Mouse (Mus musculus) kidney, adult 8-10 months (tissue): ENCODE measurements around the gene Trim11.

Experiments
- DNase-seq, 2 experiments: peaks; one replicate each; pipeline ENCODE4 v3.0.0; 2022

Gene Trim11

GRCm38 (mm10) chr11:58981541-58982447, 3.9 kb downstream of the Trim11 start:
- peak in 1 of 2 experiments; percentile 35 for DNase-seq

GRCm38 (mm10) chr11:58982471-58983097, 4.7 kb downstream of the Trim11 start:
- no peak for DNase-seq

DNA sequence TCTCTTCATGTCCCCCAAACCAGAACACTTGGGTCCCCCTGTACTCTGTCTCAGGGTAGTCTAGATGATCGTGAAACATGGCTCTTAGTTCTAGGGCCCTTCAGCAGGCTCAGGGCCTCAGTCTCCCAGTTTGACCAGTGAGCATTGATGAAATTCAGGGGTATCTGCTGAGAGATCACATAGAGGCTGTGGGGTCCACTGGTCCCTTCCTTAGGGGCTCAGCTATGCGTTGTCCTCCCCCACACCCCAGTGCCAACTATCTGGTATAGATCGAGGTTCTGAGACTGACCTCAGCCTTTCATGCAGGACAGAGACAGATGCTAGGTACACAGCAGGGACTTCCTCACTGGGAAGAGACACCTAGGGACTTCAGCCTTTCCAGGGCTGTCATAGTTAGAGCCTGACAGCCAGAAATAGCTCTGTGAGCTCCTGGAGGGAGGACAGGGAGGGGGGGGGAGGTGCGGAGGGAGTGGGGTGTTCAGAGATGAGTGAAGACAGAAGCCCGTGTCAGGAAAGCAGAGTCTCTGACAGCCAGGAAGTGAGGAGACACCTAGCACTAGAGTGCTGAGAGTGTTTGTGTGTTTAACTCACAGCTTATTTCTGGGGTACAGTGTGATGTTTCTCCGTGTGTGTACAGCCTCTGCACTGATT, 5.9 kb downstream of the Trim11 start:
- DNase-seq, result no peak

GRCm38 (mm10) chr11:58984657-58985056, 6.8 kb downstream of the Trim11 start:
- no peak for DNase-seq

DNA sequence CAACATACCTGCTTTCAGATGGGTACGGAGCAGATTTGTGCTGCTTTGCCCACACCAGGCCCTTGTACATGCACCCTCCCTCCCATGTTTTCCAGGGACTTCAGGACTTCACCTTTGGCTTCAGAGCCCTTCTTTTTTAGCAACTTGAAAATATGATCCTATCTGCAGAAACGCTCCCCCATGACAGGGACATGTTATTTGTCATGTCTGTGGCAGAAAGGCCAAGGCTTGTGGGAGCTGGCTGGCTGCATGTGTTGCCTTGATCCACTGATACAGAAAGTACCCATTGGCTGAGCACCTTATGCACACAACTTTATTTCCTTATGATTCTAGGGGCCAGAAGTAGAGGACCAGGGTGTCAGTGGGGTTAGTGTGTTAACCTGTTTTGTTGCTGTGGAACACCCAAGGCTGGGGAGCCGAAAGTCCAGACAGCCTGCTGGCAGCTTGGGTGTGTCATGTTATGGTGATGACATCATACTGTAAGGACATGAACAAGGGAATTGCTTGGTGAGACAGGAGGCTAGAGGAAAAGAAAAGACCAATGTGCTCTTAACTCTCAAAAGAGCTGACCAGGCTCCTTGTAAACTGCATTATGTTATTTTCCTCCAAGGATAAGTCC, 7.5 kb downstream of the Trim11 start:
- no peak for DNase-seq

DNA sequence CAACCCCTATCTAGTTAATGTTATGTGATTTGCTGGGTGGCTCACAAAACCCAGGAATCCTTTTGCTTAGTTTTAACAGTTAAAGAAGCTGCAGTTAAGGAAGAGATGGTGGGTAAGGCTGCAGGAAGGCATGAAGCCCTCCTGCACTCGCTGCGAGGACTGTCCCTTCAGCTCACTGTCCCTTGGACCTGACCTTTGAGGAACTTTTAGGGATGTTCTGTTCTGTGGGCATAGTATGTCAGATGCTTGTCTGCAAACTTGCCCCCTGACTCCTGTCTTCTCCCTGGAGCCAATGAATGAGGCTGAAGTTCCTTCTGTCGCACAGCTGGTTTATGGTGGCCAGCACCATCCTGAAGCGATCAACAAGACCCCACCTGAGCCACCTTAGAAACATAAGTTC, 11.3 kb downstream of the Trim11 start:
- no peak for DNase-seq

DNA sequence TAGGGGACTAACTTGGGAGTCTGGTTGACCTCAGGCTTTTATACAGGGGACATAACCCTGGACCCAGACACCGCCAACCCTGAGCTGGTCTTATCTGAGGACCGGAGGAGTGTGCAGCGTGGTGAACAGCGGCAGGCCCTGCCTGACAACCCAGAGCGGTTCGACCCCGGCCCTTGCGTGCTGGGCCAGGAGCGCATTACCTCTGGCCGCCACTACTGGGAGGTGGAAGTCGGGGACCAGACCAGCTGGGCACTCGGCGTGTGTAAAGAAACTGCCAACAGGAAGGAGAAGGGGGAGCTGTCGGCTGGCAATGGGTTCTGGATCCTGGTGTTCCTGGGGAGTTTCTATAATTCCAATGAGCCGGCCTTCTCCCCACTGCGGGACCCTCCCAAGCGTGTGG, 12.2 kb downstream of the Trim11 start:
- DNase-seq, result no peak

DNA sequence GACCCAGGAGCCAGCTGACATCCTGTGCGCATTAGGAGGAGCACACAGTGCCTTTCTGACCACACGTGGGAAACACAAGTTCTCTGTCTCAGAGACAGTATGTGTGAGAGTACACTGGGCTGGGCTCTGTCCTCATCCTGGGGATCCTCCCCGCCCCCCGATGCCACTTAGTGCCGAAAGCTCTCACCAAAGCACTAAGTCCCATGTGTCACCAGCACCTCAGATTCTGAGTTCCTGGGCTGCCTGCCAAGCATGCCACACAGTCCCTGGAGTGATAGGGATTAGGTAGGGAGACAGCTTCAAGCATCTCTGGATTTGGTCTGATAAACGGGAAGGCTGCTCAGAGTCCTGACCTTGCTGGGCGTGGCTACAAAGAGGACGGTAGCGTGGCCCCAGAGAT, 12.9 kb downstream of the Trim11 start:
- no peak for DNase-seq

DNA sequence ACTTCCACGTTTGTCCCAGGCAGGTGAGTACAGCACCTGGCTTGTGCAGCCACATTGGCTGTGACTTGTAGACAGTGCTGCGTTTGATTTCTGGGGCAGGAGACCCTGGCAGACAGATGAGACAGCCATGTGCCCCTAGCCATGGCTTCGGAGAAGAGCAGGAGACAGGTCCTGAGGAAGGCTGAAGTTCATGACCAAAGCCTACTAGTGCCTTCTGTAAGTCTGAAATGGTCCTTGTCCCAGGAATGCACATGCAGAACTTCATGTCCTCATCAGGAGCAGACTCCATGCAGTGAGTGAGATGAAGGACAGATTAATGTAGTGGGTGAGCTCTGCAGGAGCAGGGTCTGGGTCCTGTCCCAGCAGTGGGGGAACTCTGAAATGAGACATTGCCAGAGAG, 14.0 kb downstream of the Trim11 start:
- no peak for DNase-seq

DNA sequence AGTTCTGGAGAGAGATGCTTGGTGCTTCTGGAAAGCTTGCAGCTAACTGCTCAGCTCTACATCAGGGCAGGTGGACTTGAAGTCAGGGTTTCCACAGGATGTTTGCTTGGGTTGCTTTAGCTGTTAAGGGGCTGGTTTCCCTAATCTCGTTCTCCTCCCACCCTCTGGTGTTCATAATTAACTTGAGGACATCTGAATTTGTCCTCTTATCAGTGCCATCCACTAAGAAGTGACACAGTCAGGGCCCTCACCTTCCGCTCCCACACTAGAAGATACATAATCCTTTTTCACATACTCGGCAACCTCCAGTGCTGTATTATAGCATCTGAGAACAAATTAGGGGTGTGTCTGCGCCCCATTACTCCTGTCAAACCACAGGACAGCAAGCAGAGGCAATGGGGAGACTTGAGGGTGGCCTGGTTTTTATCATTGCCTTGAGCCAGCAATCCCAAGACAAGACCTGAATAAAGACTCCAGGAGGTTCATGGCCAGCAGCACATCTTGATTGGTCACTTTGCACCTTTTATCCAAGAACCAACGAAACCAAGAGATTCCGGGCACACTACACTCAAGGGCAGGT, 15.3 kb downstream of the Trim11 start:
- no peak for DNase-seq

DNA sequence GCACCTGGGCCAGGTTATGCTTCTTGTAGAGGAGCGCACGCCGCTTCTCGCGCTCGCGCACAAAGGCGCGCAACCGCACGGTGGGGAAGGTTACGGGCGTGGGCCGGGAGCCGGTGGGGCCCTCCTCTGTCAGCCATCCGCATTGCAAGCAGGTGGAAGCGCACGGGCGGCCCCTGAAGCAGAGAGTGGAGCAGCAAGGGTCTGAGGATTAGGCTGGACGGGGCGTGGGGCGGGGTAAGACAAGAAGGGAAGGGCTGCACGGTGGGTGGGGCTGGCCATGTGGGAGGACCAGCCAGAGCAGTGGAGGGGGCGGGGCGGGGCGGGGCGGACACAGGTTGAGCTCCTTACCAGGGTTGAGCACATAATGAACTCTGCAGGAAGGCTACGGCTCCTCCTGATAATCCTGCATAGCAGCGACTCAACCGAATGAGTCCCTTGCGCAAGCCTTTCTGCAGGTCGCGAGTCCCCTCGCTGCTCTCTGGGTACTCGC, 16.5 kb downstream of the Trim11 start:
- DNase-seq, result peak; percentile 50 to 61

DNA sequence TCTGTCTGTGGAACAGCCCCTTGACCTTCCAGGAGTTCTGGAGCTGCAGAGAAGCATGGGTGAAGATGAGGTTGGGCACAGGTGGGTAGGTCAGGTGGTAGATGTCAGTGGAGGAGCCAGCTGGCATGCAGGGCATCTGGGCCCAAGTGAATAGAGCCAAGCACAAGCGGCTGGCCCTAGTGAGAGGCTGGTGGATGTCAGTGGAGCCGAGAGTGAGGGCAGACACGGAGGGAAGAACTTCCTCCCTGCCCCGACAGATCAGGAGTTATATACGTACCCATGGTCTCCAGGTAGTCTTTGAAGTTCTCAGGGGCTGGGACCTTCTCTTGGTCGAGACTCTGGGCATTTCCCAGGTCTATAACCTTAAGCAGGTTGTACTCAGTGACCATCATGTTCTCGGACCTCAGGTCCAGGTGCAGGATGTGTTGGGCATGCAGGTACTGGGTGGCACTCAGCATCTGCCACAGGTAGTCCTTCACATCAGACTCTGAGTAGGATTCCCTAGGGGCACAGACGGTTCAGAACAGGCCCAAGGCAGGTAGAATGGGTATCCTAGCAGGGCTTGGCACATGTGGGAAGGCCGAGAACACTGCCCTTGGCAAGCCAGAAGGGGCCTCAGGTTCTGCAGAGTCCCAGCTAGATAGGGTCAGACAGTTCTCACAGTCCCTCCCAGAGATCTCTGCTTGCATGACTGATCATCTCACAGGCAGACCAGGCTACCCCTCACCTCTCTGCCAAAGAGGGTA, 17.3 kb downstream of the Trim11 start:
- DNase-seq, result no peak

GRCm38 (mm10) chr11:58995807-58996370, 18.0 kb downstream of the Trim11 start:
- no peak for DNase-seq

DNA sequence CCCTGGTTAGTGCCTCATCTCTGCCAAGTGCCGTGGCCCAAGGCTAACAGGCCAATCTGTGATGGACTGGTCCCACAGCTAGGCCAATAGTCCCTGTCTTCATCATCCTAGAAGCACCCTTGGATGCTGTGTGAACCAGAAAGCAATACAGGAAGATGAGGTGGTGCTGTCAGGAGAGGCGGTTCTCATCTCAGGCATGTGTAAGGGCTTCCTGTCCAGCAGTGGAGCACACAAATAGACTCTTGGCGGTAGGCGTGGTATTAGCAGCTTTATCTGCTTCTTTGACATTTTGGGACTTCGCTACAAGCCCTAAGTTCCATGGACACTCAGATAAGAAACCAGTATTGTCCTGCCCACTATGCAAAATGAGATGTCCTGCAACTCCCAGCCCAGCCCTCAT, 19.6 kb downstream of the Trim11 start:
- no peak for DNase-seq

DNA sequence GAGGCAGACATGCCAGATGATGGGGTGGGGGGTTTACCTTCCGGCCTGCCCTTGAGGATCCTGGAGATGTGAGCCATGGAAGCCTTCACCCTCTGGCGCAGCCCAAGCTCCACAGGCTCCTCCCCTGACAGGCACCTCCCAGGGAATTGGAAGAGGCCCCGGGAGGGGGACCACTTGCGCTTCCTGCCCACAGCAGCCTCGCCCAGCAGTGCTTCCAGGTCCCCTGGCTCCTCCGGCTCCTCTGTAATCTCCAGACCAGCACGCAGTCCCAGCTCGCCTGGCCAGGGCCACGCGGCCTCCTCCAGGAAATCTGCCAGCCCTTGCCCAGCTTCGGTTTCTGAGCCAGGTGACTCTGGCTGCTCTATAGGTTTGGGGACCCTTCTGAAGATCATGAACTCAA, 21.3 kb downstream of the Trim11 start:
- DNase-seq, result no peak

DNA sequence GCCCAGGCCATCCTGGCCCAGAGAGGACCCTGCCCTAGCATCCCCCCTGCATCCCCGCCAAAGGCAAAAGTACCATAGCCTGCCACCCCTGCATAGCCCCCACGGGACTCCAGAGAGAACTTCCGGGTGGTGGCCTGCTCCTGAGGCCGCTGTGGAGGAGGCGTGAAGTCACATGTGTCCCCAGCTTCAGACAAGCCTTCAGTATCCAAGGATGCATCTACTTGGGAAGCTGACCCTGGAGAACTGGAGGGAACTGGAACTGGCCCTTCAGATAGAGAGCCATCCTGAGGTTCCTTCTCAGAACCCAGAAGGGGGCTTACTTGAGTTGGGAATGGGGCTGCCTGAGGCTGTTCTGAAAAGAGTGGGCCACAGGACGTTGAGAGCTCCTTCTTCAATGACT, 21.9 kb downstream of the Trim11 start:
- no peak for DNase-seq

DNA sequence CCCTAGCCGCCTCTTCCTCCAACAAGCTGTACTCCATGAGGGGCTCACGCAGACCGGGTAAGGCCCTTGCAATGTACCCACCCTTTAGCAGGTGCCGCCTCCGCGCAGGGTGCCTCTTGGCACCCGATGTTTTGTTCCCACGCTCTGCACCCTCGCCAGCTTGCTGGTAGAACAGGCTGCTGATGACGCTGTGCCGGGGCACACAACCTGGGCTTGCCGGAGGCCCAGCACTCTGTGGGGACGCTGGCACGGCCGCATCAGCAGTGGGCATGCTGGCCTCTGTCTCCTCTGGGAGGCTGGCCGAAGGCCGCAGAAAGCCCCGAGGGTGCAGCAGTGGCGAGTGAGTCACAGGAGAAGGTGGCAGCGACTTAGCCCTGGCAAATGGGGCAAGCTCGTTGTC, 22.7 kb downstream of the Trim11 start:
- DNase-seq, result no peak

- no peak for DNase-seq
These were observed 24.6 kb downstream of the Trim11 start for GRCm38 (mm10) chr11:59002327-59003079.

GRCm38 (mm10) chr11:59015052-59015451, 37.2 kb downstream of the Trim11 start:
- peak in 1 of 2 experiments; percentile 19 for DNase-seq

DNA sequence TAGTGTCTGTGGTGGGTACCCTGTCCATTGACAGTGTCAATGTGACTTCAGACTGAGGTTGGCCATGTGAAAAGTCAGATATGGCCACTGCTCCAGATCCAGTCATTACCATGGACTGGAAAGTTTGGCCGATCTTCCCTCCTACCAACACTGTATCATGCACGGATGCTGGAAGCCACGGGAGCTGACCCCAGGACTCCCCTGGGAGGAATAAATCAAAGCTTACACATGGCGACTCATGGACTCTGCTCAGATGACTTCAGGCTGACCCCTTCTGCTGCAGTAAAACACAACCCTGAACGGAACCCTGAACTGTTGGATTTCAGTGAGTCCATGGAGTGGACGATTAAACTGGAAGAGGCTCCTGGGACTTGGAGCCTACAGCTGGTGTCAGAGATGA, 48.5 kb downstream of the Trim11 start:
- DNase-seq, result no peak

DNA sequence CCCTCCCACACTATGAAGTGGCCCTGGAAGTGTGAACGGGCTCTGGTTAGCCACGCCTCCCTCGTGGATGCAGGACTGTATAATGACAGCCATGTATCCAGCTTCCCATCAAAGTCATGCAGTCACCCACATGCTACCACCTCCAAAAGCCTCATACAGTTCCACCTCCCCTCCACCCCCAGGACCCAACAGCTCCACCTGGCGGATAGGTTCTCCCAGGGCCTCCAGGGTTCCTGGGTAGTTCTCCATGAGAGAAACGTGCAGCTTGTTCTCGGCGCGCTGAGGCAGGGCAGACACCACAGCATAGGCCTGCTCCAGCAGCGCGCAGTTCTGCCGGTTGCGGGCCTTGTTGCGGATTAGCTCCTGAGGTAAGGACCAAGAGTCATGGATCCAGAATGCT, 51.1 kb downstream of the Trim11 start:
- DNase-seq, result no peak
